Mouse (Mus musculus): Measurements from ENCODE around the gene Insig1.

The Insig1 gene

DNA sequence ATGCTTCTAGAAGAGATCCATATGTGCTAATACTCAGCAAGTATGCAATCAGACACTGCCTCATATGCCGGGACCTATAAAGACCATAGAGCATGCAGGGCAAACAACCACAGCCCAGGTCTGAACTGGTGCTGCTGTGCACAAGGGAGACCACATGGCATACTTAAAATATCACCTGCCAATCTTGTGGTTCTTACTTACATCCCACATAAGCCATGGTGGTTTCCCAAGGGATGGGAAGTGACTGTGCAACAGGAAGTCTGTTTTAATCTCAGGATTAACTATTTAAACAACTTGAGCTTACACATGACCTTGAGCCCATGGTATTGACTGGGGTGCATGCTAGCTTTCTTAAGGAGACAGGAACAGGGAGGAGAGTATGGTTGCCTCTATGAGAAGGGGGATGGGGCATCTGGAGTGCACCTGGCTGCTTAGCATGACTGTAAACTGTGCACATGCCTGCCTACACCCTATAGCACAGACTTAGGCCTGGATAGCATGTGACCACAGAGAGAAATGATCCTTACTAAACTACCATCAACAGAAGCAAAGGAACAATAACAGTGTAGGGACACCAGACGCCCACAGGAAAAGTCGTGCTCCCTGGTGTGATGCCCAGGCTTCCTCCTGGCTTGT is 7.1 kb upstream of the Insig1 start:
- DNase-seq (ENCODE audit: low spot score) = no peak

DNA sequence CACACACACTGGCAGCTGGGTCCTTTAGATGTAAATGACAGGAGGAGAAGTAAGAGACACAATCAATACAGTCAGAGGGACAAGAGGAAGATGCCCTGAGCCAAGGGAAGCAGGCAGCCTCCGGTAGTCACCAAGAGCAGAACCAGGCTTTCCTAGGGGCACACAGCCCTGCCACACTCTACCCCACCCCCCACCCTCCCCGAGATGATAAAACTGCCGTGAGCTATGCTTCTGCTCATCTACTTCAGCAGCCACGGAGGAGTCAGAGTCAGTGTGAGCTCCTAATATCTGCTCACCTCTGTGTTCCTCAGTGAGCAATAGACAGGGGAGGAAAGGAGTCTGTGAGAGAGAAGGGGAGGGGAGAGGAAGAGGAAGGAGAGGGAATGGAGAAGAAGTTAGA is 5.9 kb upstream of the Insig1 start:
- no peak for DNase-seq (ENCODE audit: low spot score)

GRCm38 (mm10) chr5:28066311-28066710 is 4.9 kb upstream of the Insig1 start:
- DNase-seq (ENCODE audit: low spot score) = no peak

DNA sequence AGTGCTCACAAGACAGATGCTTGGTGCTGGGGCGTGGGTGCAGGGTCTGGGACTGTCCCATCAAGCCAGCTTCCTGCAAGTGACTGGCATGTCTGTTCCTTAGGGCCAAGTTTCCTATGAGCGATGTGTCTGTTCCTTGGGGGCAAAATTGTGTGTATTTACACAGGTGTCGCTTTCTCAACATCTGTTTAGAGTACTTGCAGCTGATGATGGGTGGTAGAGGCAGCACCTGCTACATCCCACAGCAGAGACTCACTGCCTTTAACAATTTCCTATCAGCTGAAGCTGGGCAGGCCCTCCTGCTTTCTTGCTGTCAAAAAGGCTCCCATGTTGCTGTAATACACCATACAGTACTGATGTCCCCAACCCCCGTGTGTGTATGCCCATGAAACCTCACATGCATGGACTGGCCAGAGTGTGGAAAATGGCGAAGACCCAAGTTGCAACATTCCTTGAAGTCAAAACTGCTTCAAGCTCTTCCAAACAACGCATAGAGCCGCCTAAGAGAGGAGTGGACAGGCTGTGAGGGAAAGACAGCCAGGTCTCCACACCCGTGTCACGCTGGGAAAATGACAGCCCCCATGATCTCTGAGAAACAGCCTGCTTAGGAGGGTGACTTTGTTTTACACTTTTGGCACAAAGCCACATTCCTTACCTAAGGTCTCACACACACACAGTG is 875 bp upstream of the Insig1 start:
- no peak for DNase-seq (ENCODE audit: low spot score)

- peak; percentile 74 for DNase-seq (ENCODE audit: low spot score)
Measured at GRCm38 (mm10) chr5:28071456-28072223, 477 bp downstream of the Insig1 start.

DNA sequence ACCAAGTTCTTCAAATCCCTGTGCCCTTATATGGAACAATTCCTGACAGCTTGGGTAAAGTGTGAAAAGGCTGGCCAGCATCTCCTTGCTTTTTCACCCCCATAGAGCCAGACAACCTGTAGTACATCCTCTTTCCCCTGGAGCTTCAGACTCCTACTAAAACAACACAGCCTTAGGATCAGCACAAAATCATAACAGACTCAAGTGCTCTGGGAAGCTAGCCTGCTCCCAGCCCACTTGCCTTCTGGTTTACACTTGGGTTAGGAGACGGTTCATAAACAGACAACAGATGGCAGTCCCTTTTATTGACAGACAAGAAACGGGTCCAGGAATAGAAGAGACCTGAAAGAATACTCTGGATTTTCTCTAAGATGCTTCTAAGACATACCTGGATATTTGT is 8.3 kb downstream of the Insig1 start:
- no peak for DNase-seq (ENCODE audit: low spot score)

- DNase-seq (ENCODE audit: low spot score) = no peak
Measured at GRCm38 (mm10) chr5:28081127-28081526, 10.0 kb downstream of the Insig1 start.

DNA sequence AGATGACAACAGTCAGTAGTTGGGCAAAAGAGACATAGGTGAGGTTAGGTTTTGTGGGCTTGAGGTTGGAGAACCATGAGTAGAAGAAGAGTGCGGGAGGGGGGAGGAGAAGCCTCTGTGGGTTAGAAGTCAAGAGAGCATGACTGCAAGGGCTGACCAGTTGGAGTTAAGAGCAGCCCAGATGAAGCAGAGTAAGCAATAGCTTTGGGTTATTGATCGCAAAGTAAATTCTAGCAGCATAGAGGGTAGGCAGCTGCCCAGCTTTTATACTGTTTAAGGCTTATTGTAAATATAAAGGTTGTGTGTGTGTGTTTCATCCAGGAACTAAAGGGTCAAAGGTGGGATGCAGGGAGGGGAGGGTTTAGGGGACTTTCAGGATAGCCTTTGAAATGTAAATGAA is 10.7 kb downstream of the Insig1 start:
- DNase-seq (ENCODE audit: low spot score) = no peak

- no peak for DNase-seq (ENCODE audit: low spot score)
Measured at GRCm38 (mm10) chr5:28082312-28082711, 11.1 kb downstream of the Insig1 start.

DNA sequence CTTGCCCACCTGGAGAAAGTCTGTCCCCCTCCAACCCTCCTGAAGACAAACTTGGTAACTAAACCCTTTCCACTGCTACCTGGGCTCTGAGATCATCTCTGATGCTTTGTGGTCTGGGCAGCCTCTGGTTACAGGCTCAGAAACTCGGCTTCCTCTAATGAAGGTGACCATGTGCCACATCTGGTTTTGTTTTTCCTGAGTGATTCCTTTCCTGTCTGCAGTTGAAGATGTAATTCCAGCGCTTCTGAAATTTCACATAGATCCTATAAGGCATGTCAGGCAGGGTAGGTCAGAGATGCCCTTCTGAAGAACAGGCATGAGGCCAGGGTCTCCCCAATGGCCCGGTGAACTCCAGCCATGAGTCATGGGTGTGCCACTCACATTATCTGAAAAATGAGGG is 11.6 kb downstream of the Insig1 start:
- DNase-seq (ENCODE audit: low spot score) = no peak

DNA sequence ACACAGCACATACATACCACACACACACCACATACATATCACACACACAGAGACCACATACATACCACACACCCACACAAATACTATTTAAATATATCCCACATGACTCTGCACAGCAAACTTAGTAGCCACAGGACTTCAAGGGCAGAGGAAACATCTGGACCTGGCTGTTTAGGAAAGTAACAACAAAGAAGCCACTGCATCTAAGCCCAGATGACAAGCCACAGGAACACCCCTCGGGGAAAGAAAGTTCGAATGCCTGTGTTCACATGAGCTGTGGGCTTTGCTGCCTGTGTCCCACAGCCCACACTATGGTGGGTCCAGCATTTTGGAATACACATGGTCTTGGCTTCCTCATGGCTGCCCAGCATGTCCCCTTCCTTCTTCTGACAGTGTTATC is 13.6 kb downstream of the Insig1 start:
- no peak for DNase-seq (ENCODE audit: low spot score)

GRCm38 (mm10) chr5:28090547-28090946 is 19.4 kb downstream of the Insig1 start:
- no peak for DNase-seq (ENCODE audit: low spot score)

DNA sequence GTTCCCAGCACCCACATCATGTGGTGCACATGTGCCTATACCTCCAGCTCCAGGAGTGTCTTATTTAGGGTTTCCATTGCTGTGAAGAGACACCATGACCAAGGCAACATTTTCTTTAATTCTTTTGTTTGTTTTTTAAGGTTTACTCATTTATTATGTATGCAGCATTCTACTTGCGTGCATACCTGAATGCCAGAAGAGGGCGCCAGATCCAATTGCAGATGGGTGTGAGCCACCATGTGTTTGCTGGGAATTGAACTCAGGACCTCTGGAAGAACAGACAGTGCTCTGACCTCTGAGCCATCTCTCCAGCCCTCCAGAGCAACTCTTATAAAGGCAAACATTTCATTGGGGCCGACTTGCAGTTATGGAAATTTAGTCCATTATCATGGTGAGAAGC is 21.2 kb downstream of the Insig1 start:
- DNase-seq (ENCODE audit: low spot score) = no peak

GRCm38 (mm10) chr5:28093874-28094273 is 22.7 kb downstream of the Insig1 start:
- peak; percentile 78 for DNase-seq (ENCODE audit: low spot score)

DNA sequence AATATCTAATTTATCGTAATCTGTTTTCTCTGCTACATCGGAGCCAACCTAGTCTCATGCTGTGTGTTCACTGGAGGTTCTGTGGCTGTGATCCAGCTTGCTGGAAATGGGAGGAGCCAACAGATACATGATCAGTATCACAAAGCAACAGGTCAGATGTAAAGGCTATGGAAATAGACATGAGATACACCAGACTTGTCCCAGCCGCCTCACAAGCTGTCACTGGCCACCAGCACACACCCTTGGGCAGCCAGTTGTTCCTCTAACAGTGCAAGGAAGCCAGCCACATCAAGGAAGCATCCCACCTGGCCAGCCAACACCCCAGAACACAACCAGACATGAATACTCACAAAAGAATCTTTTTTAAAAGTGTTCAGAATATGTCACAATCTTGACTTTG is 23.2 kb downstream of the Insig1 start:
- DNase-seq (ENCODE audit: low spot score) = no peak

DNA sequence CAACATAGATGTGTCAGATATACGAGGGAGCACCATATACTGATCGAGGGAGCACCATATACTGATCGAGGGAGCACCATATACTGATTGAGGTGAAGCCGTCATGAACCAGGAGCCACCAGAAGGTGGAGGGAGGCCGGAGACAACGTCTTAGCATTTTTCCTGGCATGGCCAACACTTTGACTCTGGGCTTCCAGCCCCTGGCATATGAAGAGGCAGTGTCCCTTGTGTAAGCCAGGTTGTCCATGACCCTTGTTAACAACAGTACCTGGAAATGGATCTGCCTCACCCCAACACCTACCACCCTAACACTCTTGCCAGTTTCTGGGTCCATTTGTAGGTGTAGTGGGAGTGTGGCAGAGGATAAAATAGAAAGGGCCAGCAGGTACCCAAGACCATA is 23.7 kb downstream of the Insig1 start:
- no peak for DNase-seq (ENCODE audit: low spot score)

GRCm38 (mm10) chr5:28095671-28096070 is 24.5 kb downstream of the Insig1 start:
- DNase-seq (ENCODE audit: low spot score) = no peak

DNA sequence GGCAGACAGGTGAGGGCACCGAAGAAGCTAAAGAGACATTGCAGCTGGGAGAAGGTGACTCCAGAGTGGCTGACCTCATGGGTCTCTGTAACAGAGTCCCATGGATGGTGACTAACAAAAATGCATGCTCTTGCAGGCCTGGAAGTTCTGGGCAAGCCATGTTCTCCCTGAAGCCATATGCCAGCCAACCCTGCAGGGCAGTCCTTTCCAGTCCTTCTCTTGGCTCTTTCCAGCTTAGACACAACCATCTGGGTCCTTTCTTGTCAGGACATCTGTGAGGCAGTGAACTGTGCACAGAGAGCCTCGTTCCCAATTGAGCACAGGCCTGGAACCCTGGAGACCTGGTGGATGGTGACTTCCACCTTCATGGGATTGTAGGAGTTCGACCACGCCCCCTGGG is 35.8 kb downstream of the Insig1 start:
- no peak for DNase-seq (ENCODE audit: low spot score)

DNA sequence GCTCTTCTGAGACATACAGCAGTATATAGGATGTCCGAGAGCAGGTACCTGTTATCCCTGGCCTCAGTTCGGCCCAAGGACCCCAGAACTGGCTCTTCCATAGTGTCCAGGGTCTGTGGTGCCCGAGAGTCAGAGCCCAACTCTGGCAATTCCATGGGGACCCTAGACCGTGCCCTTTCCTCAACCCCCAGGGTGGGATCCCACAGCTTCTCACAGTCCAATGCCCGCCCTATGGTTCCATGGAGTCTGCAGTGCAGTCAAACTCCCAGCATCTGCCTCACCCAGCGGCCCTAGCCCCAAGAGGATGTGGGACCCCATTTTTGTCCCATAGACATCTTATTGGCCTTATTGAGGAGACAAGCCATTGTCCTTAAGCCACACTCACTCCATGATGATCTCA is 36.8 kb downstream of the Insig1 start:
- DNase-seq (ENCODE audit: low spot score) = no peak

- no peak for DNase-seq (ENCODE audit: low spot score)
Measured at GRCm38 (mm10) chr5:28110881-28111280, 39.7 kb downstream of the Insig1 start.

- DNase-seq (ENCODE audit: low spot score) = no peak
Measured at GRCm38 (mm10) chr5:28117251-28117880, 46.2 kb downstream of the Insig1 start.

DNA sequence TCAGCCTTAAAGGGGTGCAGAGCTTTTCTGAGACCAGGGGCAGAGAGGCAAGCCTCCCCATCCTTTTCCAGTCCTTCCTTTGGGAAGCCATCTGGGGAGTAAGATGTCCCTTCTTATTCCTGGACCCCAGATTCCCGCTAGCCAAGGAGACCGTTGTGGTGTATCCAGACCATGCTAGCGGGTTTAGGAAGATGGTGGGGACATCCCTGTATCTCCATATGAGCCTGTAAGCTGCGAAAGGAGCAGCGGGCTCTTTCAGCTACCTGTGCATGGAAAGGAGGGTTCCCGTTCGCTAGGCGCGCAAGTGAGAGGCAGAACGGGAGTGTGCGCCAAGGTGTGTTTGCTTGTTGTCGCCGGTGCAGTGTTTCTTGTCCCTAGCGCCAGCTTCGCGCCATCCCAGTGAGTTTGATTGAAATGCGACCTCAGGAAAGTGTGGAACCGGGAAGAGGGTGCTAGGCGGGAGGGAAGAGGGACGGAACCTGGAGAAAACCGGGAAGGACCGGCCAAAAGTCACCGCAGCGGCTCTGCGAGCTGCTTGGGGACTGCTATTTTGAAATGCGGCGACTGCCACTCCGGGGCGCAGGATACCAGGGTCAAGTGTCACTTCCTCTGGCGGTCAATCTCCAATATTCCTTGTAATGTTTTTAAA is 46.8 kb downstream of the Insig1 start:
- DNase-seq (ENCODE audit: low spot score) = no peak

All from ovary, postnatal 36 days (tissue).